Mouse (Mus musculus) bone marrow macrophage, adult 2 months (primary cell): ENCODE measurements at regions not wholly inside any gene's neighbourhood (a gene's known extent, or its start where the extent isn't known, plus 50 kb on each side); places are given as distances from the start of the nearest gene placed in this dataset.

ENCODE experiments used
- CTCF ChIP-seq: IDR thresholded peaks from 2 replicates; pipeline ENCODE4 v1.5.1; 2012; ENCODE audit warnings: low read depth, mild to moderate bottlenecking, low read length, moderate library complexity
- POLR2A ChIP-seq: IDR thresholded peaks from 2 replicates; pipeline ENCODE4 v1.6.1; 2012; ENCODE audit warnings: mild to moderate bottlenecking, low read depth, low read length, borderline replicate concordance

GRCm38 (mm10) chr5:74823719-74824118, 121.0 kb upstream of the Lnx1 start:
- no peak for TF ChIP-seq CTCF
- TF ChIP-seq POLR2A, result no peak
